Mouse (Mus musculus) fat pad, adult 2 months (tissue): ENCODE data around the gene Srsf2.

ENCODE experiments used
- DNase-seq: peaks from one replicate; pipeline ENCODE4 v3.0.0-alpha.2; 2011; ENCODE audit warnings: low read depth, low spot score; ENCODE audit errors: extremely low read depth

Srsf2 gene

DNA sequence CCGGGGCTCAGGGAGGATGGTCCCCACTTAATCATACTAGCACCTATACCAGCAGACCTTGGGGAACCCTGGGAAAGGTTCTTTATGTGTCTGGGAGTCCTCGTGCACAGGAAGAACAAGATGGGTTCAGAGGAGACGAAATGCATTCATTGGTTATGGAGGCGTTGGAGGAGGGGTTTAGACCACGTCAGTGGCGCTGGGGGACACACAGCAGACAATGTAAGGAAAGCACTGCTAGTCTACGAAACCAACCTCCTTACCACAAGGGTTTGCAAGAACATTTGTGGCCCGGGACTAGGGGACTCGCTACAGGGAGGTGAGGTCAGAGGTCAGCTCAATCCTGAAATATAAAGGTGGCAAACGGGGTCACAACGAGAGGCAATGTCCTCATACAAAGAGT lies 42.4 kb downstream of the Srsf2 start:
- DNase-seq, result no peak

GRCm38 (mm10) chr11:116809520-116809919 lies 43.4 kb downstream of the Srsf2 start:
- DNase-seq, result no peak

DNA sequence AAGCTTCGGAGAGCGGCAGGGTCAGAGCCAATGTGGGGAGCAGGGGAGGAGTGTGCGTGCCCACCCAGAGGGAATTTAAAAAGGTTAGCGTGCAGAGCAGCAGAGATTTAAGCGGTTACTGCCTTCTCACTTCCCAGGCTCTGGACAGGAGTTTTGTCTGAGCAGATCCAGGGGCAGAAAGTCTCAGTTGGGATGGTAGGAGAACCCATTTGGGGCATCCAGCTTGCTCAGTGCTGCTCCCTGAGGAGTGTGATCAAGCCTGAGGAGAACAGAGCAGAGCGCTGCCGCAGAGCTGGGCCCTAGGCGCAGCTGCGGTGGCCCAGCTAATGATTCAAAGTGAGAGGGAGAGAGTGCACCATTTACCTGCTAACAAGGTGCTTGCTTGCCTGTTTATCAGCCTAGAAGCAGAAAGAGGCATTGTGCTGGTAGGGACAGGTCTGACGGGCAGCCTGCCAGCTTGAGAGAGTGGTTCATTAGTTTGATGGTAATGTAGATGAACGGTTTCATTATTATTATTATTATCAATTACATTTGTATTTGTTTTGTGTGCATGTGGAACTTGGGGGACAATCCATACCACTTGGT lies 44.0 kb downstream of the Srsf2 start:
- no peak for DNase-seq

- no peak for DNase-seq
Observed at GRCm38 (mm10) chr11:116807938-116808606, 44.8 kb downstream of the Srsf2 start.

- DNase-seq, result no peak
Observed at GRCm38 (mm10) chr11:116807526-116807925, 45.4 kb downstream of the Srsf2 start.

GRCm38 (mm10) chr11:116807116-116807515 lies 45.8 kb downstream of the Srsf2 start:
- DNase-seq, result no peak

DNA sequence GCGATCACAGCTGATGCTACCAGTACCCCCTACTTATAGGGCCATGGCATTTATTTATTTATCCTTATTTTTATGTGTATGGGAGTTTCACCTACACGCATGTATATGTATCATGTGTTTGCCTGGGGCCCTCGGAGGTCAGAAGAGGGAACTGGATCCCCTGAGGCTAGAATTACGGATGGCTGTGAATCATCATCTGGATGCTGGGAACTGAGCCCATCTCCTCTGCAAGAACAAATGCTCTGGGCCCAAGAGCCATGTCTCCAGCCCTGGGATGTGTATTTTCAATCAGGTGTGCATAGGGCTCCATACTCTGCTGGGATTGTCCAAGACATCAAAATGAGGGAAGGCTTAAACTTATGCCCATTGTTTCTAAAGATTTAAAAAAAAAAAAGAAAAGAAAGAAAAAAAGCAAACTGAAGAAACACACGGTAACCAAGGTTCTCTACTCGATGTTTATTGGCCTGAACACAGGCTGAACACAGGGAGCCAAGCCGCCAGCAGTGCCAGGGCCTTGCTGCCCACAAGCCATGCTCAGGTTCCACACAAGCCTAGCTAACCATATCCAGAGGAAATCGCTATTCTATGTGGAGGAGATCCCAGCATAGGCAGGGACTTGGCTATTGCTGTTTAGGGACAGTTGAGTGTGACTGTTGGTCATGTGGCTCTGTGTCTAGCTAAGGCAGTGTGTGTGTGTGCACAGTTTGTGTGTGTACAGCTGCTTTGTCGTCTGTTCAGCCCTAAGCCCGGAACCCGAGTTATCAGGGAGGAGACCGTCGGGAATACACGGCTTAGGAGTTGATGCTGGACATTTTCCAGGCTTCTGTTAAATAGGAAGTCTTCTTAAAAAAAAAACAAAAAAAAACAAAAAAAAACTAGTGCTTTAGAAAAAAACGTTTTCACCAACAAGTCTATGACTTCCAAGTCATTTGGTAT lies 46.5 kb downstream of the Srsf2 start:
- DNase-seq, result no peak

GRCm38 (mm10) chr11:116802709-116803108 lies 50.2 kb downstream of the Srsf2 start:
- no peak for DNase-seq

- no peak for DNase-seq
Observed at GRCm38 (mm10) chr11:116801106-116801505, 51.8 kb downstream of the Srsf2 start.
